Mouse (Mus musculus) heart, adult 2 months (tissue): ENCODE measurements around the gene Slc17a8. TPM values are rescaled to one million over a fixed set of nuclear protein-coding genes. Genes with fewer than 3 reads are reported as not detected.

Source experiments
- DNase-seq, 2 experiments: peaks; one replicate each; pipeline ENCODE4 v3.0.0; 2021
- H3K27ac ChIP-seq: fragments of 200-600 bp; 2 replicates; pipeline ENCODE4 v1.8.1; 2022
- H3K27me3 ChIP-seq: fragments of 200-500 bp; 2 replicates; pipeline ENCODE4 v1.6.1; 2012; ENCODE audit warnings: mild to moderate bottlenecking, low read length, inconsistent platforms, mixed read lengths; ENCODE audit not compliant: control insufficient read depth, insufficient read depth
- H3K36me3 ChIP-seq: fragments of 200-500 bp; 2 replicates; pipeline ENCODE4 v1.6.1; 2012; ENCODE audit warnings: low read length, inconsistent platforms; ENCODE audit not compliant: control insufficient read depth, insufficient read depth
- H3K4me1 ChIP-seq: fragments of 200-500 bp; 2 replicates; pipeline ENCODE4 v1.6.1; 2011; ENCODE audit warnings: low read length; ENCODE audit not compliant: control insufficient read depth, insufficient read depth
- H3K4me3 ChIP-seq: fragments of 200-600 bp; 2 replicates; pipeline ENCODE4 v1.8.1; 2022
- H3K79me2 ChIP-seq: fragments of 200-500 bp; replicated peaks from 2 replicates; pipeline ENCODE4 v1.6.1; 2012; ENCODE audit warnings: mild to moderate bottlenecking, inconsistent platforms, low read length, moderate library complexity, mixed read lengths; ENCODE audit not compliant: control insufficient read depth, insufficient read depth
- H3K9ac ChIP-seq: fragments of 200-500 bp; 2 replicates; pipeline ENCODE4 v1.6.1; 2012; ENCODE audit warnings: low read depth, mild to moderate bottlenecking, control low read depth, inconsistent platforms, low read length, mixed read lengths
- CTCF ChIP-seq: fragments of 200-600 bp; IDR thresholded peaks from 2 replicates; pipeline ENCODE4 v1.8.1; 2022; ENCODE audit warnings: antibody characterized with exemption, mild to moderate bottlenecking, moderate library complexity
- EP300 ChIP-seq: fragments of 200-500 bp; IDR thresholded peaks from 2 replicates; pipeline ENCODE4 v1.6.1; 2011; ENCODE audit warnings: low read depth, low read length, control low read depth; ENCODE audit not compliant: insufficient read depth
- POLR2A ChIP-seq: fragments of 200-500 bp; IDR thresholded peaks from 2 replicates; pipeline ENCODE4 v1.6.1; 2011; ENCODE audit warnings: mild to moderate bottlenecking, low read depth, low read length, control low read depth; ENCODE audit not compliant: insufficient read depth
- WGBS: fragments of 180-500 bp; shearing (Covaris S2); methylation state at CpG from one replicate; pipeline ENCODE4 v1.1.7; 2018; 5-methylcytosine and 5-hydroxymethylcytosine counted together
- intact Hi-C: fragments of 180-260 bp; cut with DNase I; formaldehyde crosslinking; loops from one replicate; pipeline ENCODE4 v1.15.1; 2025
- polyA plus RNA-seq: library from polyadenylated mRNA; depleted of rRNA; stranded (reverse); fragments of >200 nt; gene quantifications from 2 replicates; pipeline ENCODE4 v1.2.3, GENCODE M21; 2012
- total RNA-seq, 2 experiments: library from RNA; stranded (reverse); gene quantifications; 2 replicates each; pipeline ENCODE4 v1.2.3; 2021

Gene Slc17a8
- total and polyA plus RNA-seq, 3 experiments: not detected

- WGBS: 56% methylated on average over 5 of the region's 5 CpGs
- Histone ChIP-seq H3K4me1 (no peaks in the 10 kb centered on the region; the same call in 1 of the 2 replicates), H3K79me2 (no peaks in the 10 kb centered on the region), H3K36me3 (no peaks in the 10 kb centered on the region), H3K27ac (no peak overlapping the region), H3K27me3 (no peaks in the 10 kb centered on the region), H3K4me3 (no peak overlapping the region), H3K9ac (no peak overlapping the region)
- TF ChIP-seq POLR2A (no peak), CTCF (no peak), EP300 (no peak)
- intact Hi-C loops: no loop called here
- DNase-seq: no peak
These were observed 21.7 kb downstream of the Slc17a8 start for GRCm38 (mm10) chr10:89599311-89599710.

- H3K36me3 ChIP-seq: no peaks in the 10 kb centered on the region
- TF ChIP-seq EP300 (no peak), CTCF (no peak), POLR2A (no peak)
- no peaks in the 10 kb centered on the region for H3K79me2 ChIP-seq
- H3K4me3 ChIP-seq: no peak overlapping the region
- WGBS: 71% methylated on average over 4 of the region's 4 CpGs
- H3K27me3 ChIP-seq: no peaks in the 10 kb centered on the region
- DNase-seq: no peak
- no peaks in the 10 kb centered on the region; the same call in 1 of the 2 replicates for H3K4me1 ChIP-seq
- intact Hi-C loops: no loop called here
- H3K27ac ChIP-seq: no peak overlapping the region
- H3K9ac ChIP-seq: no peak overlapping the region
These were observed 23.8 kb downstream of the Slc17a8 start for GRCm38 (mm10) chr10:89597275-89597674.

DNA sequence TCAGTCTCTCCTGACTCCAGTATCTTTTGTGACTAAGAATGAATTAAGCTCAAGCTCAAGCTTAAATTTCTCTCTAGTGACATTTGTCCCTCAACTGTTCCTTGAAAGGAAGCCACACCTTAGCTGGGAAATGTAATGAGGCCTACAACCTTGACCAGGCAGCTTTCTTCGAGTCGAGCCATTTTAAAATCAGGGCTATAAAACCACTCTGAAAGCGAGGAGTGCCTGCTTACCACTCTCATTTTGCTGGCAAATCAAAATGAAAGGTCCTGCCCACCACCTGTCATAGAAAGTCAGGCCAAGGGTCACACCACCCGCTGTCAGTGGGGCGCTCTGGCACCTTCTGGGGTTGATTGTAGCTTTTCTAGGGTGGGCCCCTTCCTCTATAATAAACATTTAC, 25.1 kb downstream of the Slc17a8 start:
- Histone ChIP-seq H3K4me3 (no peak overlapping the region), H3K27ac (no peak overlapping the region), H3K9ac (no peak overlapping the region), H3K4me1 (no peaks in the 10 kb centered on the region; the same call in 1 of the 2 replicates), H3K36me3 (no peaks in the 10 kb centered on the region), H3K79me2 (no peaks in the 10 kb centered on the region), H3K27me3 (no peaks in the 10 kb centered on the region)
- DNase-seq: no peak
- no peak for TF ChIP-seq EP300
- TF ChIP-seq CTCF: no peak
- TF ChIP-seq POLR2A: no peak
- intact Hi-C loops: no loop called here
- WGBS: 92% methylated on average over 5 of the region's 5 CpGs

DNA sequence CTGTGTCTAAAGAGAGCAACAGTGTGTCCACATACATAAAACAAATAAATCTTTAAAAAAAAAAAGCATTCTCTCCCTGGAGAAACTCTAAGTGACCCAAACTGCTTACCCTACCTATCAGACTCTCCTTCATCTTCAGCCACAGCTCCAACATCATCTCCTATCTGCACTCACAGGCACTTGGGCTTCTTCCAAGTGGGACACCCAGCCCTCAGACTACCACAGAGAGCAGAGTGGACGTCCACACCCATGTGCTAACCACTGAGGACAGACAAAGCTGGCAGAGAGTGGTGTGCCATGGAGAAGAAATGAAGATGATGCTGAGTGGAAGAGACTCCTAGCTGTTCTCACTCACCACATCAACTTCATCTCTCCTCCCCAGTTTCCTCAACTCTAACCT, 25.5 kb downstream of the Slc17a8 start:
- H3K27ac ChIP-seq: no peak overlapping the region
- intact Hi-C loops: no loop called here
- DNase-seq: no peak
- no peaks in the 10 kb centered on the region for H3K36me3 ChIP-seq
- TF ChIP-seq POLR2A (no peak), CTCF (no peak), EP300 (no peak)
- 59% methylated on average over 1 of the region's 1 CpGs for WGBS
- no peaks in the 10 kb centered on the region for H3K27me3 ChIP-seq
- no peak overlapping the region for H3K4me3 ChIP-seq
- no peaks in the 10 kb centered on the region; the same call in 1 of the 2 replicates for H3K4me1 ChIP-seq
- no peak overlapping the region for H3K9ac ChIP-seq
- no peaks in the 10 kb centered on the region for H3K79me2 ChIP-seq

GRCm38 (mm10) chr10:89594309-89594708, 26.7 kb downstream of the Slc17a8 start:
- no peaks in the 10 kb centered on the region for H3K36me3 ChIP-seq
- DNase-seq: no peak
- H3K27me3 ChIP-seq: no peaks in the 10 kb centered on the region
- H3K27ac ChIP-seq: no peak overlapping the region
- no peaks in the 10 kb centered on the region for H3K79me2 ChIP-seq
- H3K4me3 ChIP-seq: no peak overlapping the region
- intact Hi-C loops: no loop called here
- WGBS: 68% methylated on average over 4 of the region's 4 CpGs
- TF ChIP-seq POLR2A: no peak
- TF ChIP-seq EP300: no peak
- no peak for TF ChIP-seq CTCF
- H3K9ac ChIP-seq: no peak overlapping the region
- H3K4me1 ChIP-seq: no peaks in the 10 kb centered on the region; the same call in 1 of the 2 replicates

DNA sequence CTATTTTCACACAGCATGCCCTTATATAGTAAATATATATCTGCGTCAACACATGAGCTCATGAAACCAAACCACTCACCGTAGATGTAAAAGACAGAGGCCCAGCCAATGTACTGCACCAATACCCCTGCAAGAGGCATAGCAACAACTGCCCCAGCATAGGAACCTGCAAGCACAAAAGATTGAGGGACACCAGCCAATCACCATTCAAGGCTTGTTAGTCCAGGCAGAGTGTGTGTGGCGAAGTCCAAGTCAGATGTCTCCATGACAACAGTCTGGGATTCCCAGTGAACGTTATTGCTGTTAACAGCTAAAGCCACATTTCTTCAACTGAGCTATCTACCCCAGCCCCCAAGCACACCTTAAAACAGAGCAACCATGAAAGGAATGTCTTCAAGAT, 28.3 kb downstream of the Slc17a8 start:
- no peak overlapping the region for H3K9ac ChIP-seq
- 79% methylated on average over 4 of the region's 4 CpGs for WGBS
- H3K36me3 ChIP-seq: no peaks in the 10 kb centered on the region
- intact Hi-C loops: no loop called here
- TF ChIP-seq CTCF (no peak), POLR2A (no peak), EP300 (no peak)
- H3K27me3 ChIP-seq: no peaks in the 10 kb centered on the region
- no peak overlapping the region for H3K4me3 ChIP-seq
- no peaks in the 10 kb centered on the region for H3K79me2 ChIP-seq
- H3K4me1 ChIP-seq: no peaks in the 10 kb centered on the region; the same call in 1 of the 2 replicates
- no peak for DNase-seq
- H3K27ac ChIP-seq: no peak overlapping the region

GRCm38 (mm10) chr10:89589877-89590276, 31.2 kb downstream of the Slc17a8 start:
- DNase-seq: no peak
- Histone ChIP-seq H3K79me2 (no peaks in the 10 kb centered on the region), H3K27ac (no peak overlapping the region), H3K27me3 (no peaks in the 10 kb centered on the region), H3K4me3 (no peak overlapping the region), H3K4me1 (no peaks in the 10 kb centered on the region; the same call in 1 of the 2 replicates), H3K36me3 (no peaks in the 10 kb centered on the region), H3K9ac (no peak overlapping the region)
- intact Hi-C loops: no loop called here
- no peak for TF ChIP-seq EP300
- WGBS: 94% methylated on average over 1 of the region's 1 CpGs
